Mouse (Mus musculus): ENCODE results near the gene Rpl36al. TPM values are rescaled to one million over a fixed set of nuclear protein-coding genes. Genes with fewer than 3 reads are reported as not detected.

Rpl36al gene
- polyA plus RNA-seq, 1 experiment from 2014 or later: 389 TPM

- H3K4me1 ChIP-seq (ENCODE audit: control insufficient read depth, insufficient read depth, low read length): peaks cover 11% of the 10 kb centered on the region
- peak; percentile 51 for DNase-seq (ENCODE audit: low spot score)
These were observed 13.7 kb upstream of the Rpl36al start for GRCm38 (mm10) chr12:69197378-69198163.

GRCm38 (mm10) chr12:69196444-69197377 is 12.8 kb upstream of the Rpl36al start, which contains the start of gene Gm49383:
Gm49383 (minus strand) TSS chr12:69197104.
- ATAC-seq (peak; percentile 86), DNase-seq (ENCODE audit: low spot score) (peak; percentile 85)
- no peaks in the 10 kb centered on the region for H3K27me3 ChIP-seq (replicated peaks; ENCODE audit: control insufficient read depth, insufficient read depth, low read length)
- H3K4me2 ChIP-seq (ENCODE audit: low read length): peak within 1 kb of the TSS; percentile 96
- peaks cover 20% of the 10 kb centered on the region for H3K36me3 ChIP-seq (ENCODE audit: control insufficient read depth, insufficient read depth, low read length)
- peaks cover 11% of the 10 kb centered on the region for H3K4me1 ChIP-seq (ENCODE audit: control insufficient read depth, insufficient read depth, low read length)
- H3K4me3 ChIP-seq (ENCODE audit: low read depth, low read length): peak within 1 kb of the TSS; percentile 83
- H3K9me3 ChIP-seq (replicated peaks; ENCODE audit: control insufficient read depth, low read length): no peaks in the 10 kb centered on the region
- H3K9ac ChIP-seq (ENCODE audit: low read length): peak within 1 kb of the TSS; percentile 87
- WGBS: under 1% methylated on average over 75 of the region's 75 CpGs
- peak within 1 kb of the TSS; percentile 86 for H3K27ac ChIP-seq (ENCODE audit: low read depth, low read length)

More at GRCm38 (mm10) chr12:69197378-69198163, 13.7 kb upstream of the Rpl36al start:
- Histone ChIP-seq H3K36me3 (ENCODE audit: control insufficient read depth, insufficient read depth, low read length) (peaks cover 24% of the 10 kb centered on the region), H3K9ac (ENCODE audit: low read length) (peak overlapping the region; percentile 87), H3K27me3 (replicated peaks; ENCODE audit: control insufficient read depth, insufficient read depth, low read length) (no peaks in the 10 kb centered on the region), H3K4me2 (ENCODE audit: low read length) (peak overlapping the region; percentile 96), H3K27ac (ENCODE audit: low read depth, low read length) (peak overlapping the region; percentile 86), H3K4me3 (ENCODE audit: low read depth, low read length) (peak overlapping the region; percentile 83), H3K9me3 (replicated peaks; ENCODE audit: control insufficient read depth, low read length) (no peaks in the 10 kb centered on the region)
- ATAC-seq: peak; percentile 78
- under 1% methylated on average over 84 of the region's 94 CpGs for WGBS

DNA sequence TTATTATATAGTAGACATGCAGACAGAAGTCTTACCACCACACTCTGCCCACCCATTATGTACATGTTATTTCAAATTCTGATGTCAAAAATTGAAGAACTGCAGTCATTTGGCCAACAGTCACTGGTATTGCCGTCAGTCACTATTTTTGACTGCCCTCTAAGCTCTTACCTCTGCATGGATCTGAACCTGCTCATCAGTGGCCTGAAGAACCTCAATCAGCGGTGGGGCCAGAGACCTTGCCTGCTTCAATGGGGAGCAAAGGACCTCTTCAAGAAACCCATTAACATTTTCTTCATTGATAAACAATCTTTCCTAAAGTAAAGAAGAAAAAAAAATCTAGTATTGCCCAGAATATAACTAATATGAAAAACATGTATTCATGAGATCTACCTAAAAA is 8.8 kb upstream of the Rpl36al start:
- Histone ChIP-seq H3K4me3 (ENCODE audit: low read depth, low read length) (no peak overlapping the region), H3K4me1 (ENCODE audit: control insufficient read depth, insufficient read depth, low read length) (peaks cover 6% of the 10 kb centered on the region), H3K27me3 (replicated peaks; ENCODE audit: control insufficient read depth, insufficient read depth, low read length) (no peaks in the 10 kb centered on the region), H3K9me3 (replicated peaks; ENCODE audit: control insufficient read depth, low read length) (no peaks in the 10 kb centered on the region), H3K27ac (ENCODE audit: low read depth, low read length) (no peak overlapping the region), H3K4me2 (ENCODE audit: low read length) (no peak overlapping the region), H3K9ac (ENCODE audit: low read length) (no peak overlapping the region), H3K36me3 (ENCODE audit: control insufficient read depth, insufficient read depth, low read length) (peaks cover 26% of the 10 kb centered on the region)
- ATAC-seq: no peak
- DNase-seq (ENCODE audit: low spot score): no peak
- 97% methylated on average over 2 of the region's 2 CpGs for WGBS

DNA sequence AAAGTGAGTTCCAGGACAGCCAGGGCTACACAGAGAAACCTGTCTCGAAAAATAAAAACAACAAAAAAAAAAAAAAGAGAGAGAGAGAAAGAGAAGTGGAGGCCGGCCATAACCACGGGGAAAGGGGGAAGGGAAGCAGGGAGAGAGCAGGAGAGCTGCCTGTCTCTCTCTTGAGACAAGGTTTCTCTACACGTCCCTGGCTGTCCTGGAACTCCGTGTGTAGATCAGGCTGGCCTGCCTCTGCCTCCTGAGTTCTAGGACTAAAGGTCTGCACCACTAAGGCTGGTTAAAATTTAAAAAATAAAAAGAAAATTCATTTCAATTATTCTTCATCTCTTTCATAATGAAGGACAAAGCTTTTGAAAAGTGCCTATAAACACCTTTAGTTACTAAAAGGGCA is 7.5 kb upstream of the Rpl36al start:
- WGBS: 92% methylated on average over 5 of the region's 5 CpGs
- Histone ChIP-seq H3K4me1 (ENCODE audit: control insufficient read depth, insufficient read depth, low read length) (peaks cover 6% of the 10 kb centered on the region), H3K9me3 (replicated peaks; ENCODE audit: control insufficient read depth, low read length) (no peaks in the 10 kb centered on the region), H3K4me2 (ENCODE audit: low read length) (no peak overlapping the region), H3K27me3 (replicated peaks; ENCODE audit: control insufficient read depth, insufficient read depth, low read length) (no peaks in the 10 kb centered on the region), H3K4me3 (ENCODE audit: low read depth, low read length) (no peak overlapping the region), H3K36me3 (ENCODE audit: control insufficient read depth, insufficient read depth, low read length) (peaks cover 29% of the 10 kb centered on the region), H3K9ac (ENCODE audit: low read length) (no peak overlapping the region), H3K27ac (ENCODE audit: low read depth, low read length) (no peak overlapping the region)
- no peak for ATAC-seq
- no peak for DNase-seq (ENCODE audit: low spot score)

DNA sequence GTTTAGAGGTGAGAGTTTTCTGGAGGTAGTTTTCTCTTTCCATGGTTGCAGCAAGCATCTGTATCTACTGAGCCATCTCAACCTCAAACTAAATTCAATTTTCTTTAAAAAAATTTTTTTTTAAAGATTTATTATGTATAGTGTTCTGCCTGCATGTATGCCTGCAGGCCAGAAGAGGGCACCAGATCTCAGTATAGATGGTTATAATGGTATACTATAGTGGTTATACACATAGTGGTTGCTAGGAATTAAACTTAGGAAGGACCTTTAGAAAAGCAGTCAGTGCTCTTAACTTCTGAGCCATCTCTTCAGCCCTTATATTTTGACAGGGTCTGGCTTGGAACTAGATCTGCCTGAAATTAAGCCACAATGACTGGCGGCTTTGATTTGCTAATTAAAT is 6.6 kb upstream of the Rpl36al start:
- Histone ChIP-seq H3K9ac (ENCODE audit: low read length) (no peak overlapping the region), H3K27me3 (replicated peaks; ENCODE audit: control insufficient read depth, insufficient read depth, low read length) (no peaks in the 10 kb centered on the region), H3K9me3 (replicated peaks; ENCODE audit: control insufficient read depth, low read length) (no peaks in the 10 kb centered on the region), H3K4me1 (ENCODE audit: control insufficient read depth, insufficient read depth, low read length) (peaks cover 3% of the 10 kb centered on the region), H3K4me3 (ENCODE audit: low read depth, low read length) (no peak overlapping the region), H3K27ac (ENCODE audit: low read depth, low read length) (no peak overlapping the region), H3K4me2 (ENCODE audit: low read length) (no peak overlapping the region), H3K36me3 (ENCODE audit: control insufficient read depth, insufficient read depth, low read length) (peaks cover 29% of the 10 kb centered on the region)
- 100% methylated on average over 1 of the region's 1 CpGs for WGBS
- DNase-seq (ENCODE audit: low spot score): no peak
- ATAC-seq: no peak

- Histone ChIP-seq H3K9ac (ENCODE audit: low read length) (no peak overlapping the region), H3K4me3 (ENCODE audit: low read depth, low read length) (no peak overlapping the region), H3K4me1 (ENCODE audit: control insufficient read depth, insufficient read depth, low read length) (peaks cover 8% of the 10 kb centered on the region), H3K27ac (ENCODE audit: low read depth, low read length) (no peak overlapping the region), H3K27me3 (replicated peaks; ENCODE audit: control insufficient read depth, insufficient read depth, low read length) (no peaks in the 10 kb centered on the region), H3K9me3 (replicated peaks; ENCODE audit: control insufficient read depth, low read length) (no peaks in the 10 kb centered on the region), H3K4me2 (ENCODE audit: low read length) (no peak overlapping the region), H3K36me3 (ENCODE audit: control insufficient read depth, insufficient read depth, low read length) (peaks cover 29% of the 10 kb centered on the region)
- 95% methylated on average over 9 of the region's 9 CpGs for WGBS
- DNase-seq (ENCODE audit: low spot score): no peak
- ATAC-seq: no peak
These were observed 6.2 kb upstream of the Rpl36al start for GRCm38 (mm10) chr12:69190074-69190473.

DNA sequence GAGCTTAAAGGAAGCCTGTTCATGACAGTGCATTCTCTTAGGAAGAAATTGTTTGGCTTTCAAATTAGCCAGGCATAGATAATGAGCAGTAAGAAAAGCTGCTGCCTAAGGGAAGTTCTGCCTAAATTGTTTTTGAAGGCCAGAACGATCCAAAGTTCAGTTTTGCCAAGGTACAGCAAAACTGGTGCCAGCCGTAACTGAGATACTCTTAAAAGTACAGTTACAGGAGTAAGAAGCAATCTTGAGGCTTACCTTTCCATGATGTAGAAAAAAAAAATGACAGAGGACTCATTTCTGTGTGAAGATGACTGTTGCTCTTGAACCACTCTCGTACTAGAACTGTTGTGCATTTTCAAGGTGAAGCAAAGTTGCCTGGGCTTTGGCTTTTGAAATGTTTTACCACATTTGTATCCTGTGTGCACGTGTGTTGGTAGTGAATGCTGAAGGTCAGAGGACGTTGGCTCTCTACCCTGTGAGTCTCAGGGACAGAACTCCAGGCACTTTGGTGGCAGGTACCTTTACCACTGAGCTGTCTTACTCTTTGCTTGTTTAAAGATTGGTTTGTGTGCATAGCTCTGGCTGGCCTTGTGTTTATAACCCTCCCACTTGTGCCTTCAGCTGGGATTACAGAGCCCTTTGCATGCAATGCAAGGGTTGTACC is 3.1 kb upstream of the Rpl36al start:
- H3K9ac ChIP-seq (ENCODE audit: low read length): no peak overlapping the region
- H3K9me3 ChIP-seq (replicated peaks; ENCODE audit: control insufficient read depth, low read length): no peaks in the 10 kb centered on the region
- H3K4me3 ChIP-seq (ENCODE audit: low read depth, low read length): no peak overlapping the region
- peaks cover 12% of the 10 kb centered on the region for H3K4me1 ChIP-seq (ENCODE audit: control insufficient read depth, insufficient read depth, low read length)
- DNase-seq (ENCODE audit: low spot score) (no peak), ATAC-seq (no peak)
- H3K27me3 ChIP-seq (replicated peaks; ENCODE audit: control insufficient read depth, insufficient read depth, low read length): no peaks in the 10 kb centered on the region
- WGBS: 55% methylated on average over 5 of the region's 5 CpGs
- H3K36me3 ChIP-seq (ENCODE audit: control insufficient read depth, insufficient read depth, low read length): peaks cover 30% of the 10 kb centered on the region
- H3K4me2 ChIP-seq (ENCODE audit: low read length): no peak overlapping the region
- H3K27ac ChIP-seq (ENCODE audit: low read depth, low read length): no peak overlapping the region

- H3K9ac ChIP-seq (ENCODE audit: low read length): peak overlapping the region; percentile 90
- H3K9me3 ChIP-seq (replicated peaks; ENCODE audit: control insufficient read depth, low read length): no peaks in the 10 kb centered on the region
- peak overlapping the region; percentile 63 for H3K4me2 ChIP-seq (ENCODE audit: low read length)
- H3K4me3 ChIP-seq (ENCODE audit: low read depth, low read length): peak overlapping the region; percentile 84
- WGBS: 77% methylated on average over 7 of the region's 7 CpGs
- ATAC-seq: no peak
- peaks cover 12% of the 10 kb centered on the region for H3K4me1 ChIP-seq (ENCODE audit: control insufficient read depth, insufficient read depth, low read length)
- peaks cover 33% of the 10 kb centered on the region for H3K36me3 ChIP-seq (ENCODE audit: control insufficient read depth, insufficient read depth, low read length)
- H3K27me3 ChIP-seq (replicated peaks; ENCODE audit: control insufficient read depth, insufficient read depth, low read length): no peaks in the 10 kb centered on the region
- no peak overlapping the region for H3K27ac ChIP-seq (ENCODE audit: low read depth, low read length)
- no peak for DNase-seq (ENCODE audit: low spot score)
These were observed 1.5 kb upstream of the Rpl36al start for GRCm38 (mm10) chr12:69185371-69185770.

Measured in forebrain, embryonic 14.5 days (tissue).